Mouse (Mus musculus) gastrocnemius, adult 2 months (tissue): ENCODE measurements at regions not wholly inside any gene's neighbourhood (a gene's known extent, or its start where the extent isn't known, plus 50 kb on each side); places are given as distances from the start of the nearest gene placed in this dataset.
"Not testable (repeated sequence)": the region's sequence is repeated elsewhere in the genome, so short reads cannot be mapped to it uniquely, and the experiment has no call there.

Experiments
- DNase-seq: peaks from one replicate; pipeline ENCODE4 v3.0.0; 2022
- H3K27ac ChIP-seq: fragments of 200-600 bp; 2 replicates; pipeline ENCODE4 v1.8.1; 2022; ENCODE audit warnings: mild to moderate bottlenecking
- H3K4me3 ChIP-seq: fragments of 200-600 bp; 2 replicates; pipeline ENCODE4 v1.8.1; 2022; ENCODE audit warnings: mild to moderate bottlenecking, moderate library complexity
- CTCF ChIP-seq: fragments of 200-600 bp; IDR thresholded peaks from 2 replicates; pipeline ENCODE4 v1.8.1; 2022; ENCODE audit warnings: antibody characterized with exemption, mild to moderate bottlenecking, moderate library complexity
- intact Hi-C: fragments of 180-260 bp; cut with DNase I; formaldehyde crosslinking; loops from one replicate; pipeline ENCODE4 v1.15.1; 2025

- intact Hi-C loops: no loop called here
- Histone ChIP-seq H3K4me3 (no peak overlapping the region), H3K27ac (no peak overlapping the region)
- TF ChIP-seq CTCF: no peak
- DNase-seq: no peak
These were observed 116.3 kb downstream of the Cyld start for GRCm38 (mm10) chr8:88812901-88813676.

- DNase-seq, intact Hi-C loops: not testable (repeated sequence)
These were observed 110.0 kb downstream of the Cyld start for GRCm38 (mm10) chr8:88806851-88807250.

More at GRCm38 (mm10) chr8:88806851-88807250, 110.0 kb downstream of the Cyld start:
- H3K27ac ChIP-seq, H3K4me3 ChIP-seq: not testable (repeated sequence)
